In the genomic region with DNA sequence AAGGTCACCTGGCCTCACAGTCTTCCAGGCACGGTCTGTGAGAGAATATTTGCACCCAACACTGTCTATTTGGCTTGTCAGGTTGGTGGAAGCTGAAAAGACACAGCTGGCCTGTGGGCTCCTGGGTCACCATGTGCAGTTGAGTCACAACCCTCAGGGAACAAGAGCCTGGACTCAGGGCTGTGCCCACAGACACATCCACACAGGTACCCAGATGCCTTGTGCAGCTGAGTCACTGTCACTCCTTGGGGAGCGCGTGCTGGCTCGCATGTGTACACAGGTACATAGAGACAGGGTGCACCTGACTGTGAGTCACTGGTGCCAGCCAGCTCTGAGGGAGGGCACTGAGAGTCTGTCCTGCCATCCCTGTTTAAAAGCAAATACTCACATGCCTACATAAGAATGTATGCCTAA, we compare ENCODE assay signal across 9 mouse cellular contexts.
DNase-seq lines count a peak whose midpoint lies in the region; ATAC-seq and TF ChIP-seq lines count a peak whose summit lies in the region.
"Had no signal": no experiment of that assay in that cellular context is flagged by ENCODE, and none has a peak within 500 bp of the region (broad histone marks: within the 10 kb centered on the region; RNA-seq: fewer than 3 reads in every experiment).

No protein-coding gene starts in this region.

- H3K4me2 ChIP-seq in kidney, embryonic 16.5 days (replicated peaks; ENCODE audit: low read depth, low read length), result no peak overlapping the region
- H3K4me2 ChIP-seq in CH12.LX (ENCODE audit: insufficient read depth, low read depth, poor library complexity, severe bottlenecking), result no peak overlapping the region
- no peak overlapping the region for H3K4me2 ChIP-seq in heart, embryonic 12.5 days
- H3K4me2 ChIP-seq: limb, embryonic 12.5 days had no signal

- no peaks in the 10 kb centered on the region for H3K79me2 ChIP-seq in CH12.LX (replicated peaks; ENCODE audit: control insufficient read depth, extremely low read depth, insufficient read depth, poor library complexity, severe bottlenecking)

- H3K4me1 ChIP-seq in kidney, embryonic 16.5 days (ENCODE audit: insufficient read depth, low read length), result peaks cover 15% of the 10 kb centered on the region; the same call in 1 of the 2 replicates
- peaks cover 44 to 66% of the 10 kb centered on the region in 2 experiments for H3K4me1 ChIP-seq in CH12.LX (ENCODE audit: control insufficient read depth in 1 of 2, insufficient read depth in 2 of 2)
- peaks cover 31% of the 10 kb centered on the region for H3K4me1 ChIP-seq in heart, embryonic 12.5 days (replicated peaks)

- in situ Hi-C loops in CH12.LX (cut with MboI; ENCODE audit: low pct_ligation_motif_present, low pct_unique_long_range_greater_than_20kb, low sequenced_read_pairs), result loop anchor here (5.0 to 25.0 kb wide), 2 partner anchors 149 to 339 kb away; partner anchors contain the start of gene Adm

- TF ChIP-seq RAD21 in CH12.LX (IDR thresholded peaks at IDR 0.05; ENCODE audit: low read depth, low read length), result no peak

- dilution Hi-C loops in CH12.LX (cut with MboI; ENCODE audit: extremely low pct_ligation_motif_present, extremely low pct_unique_long_range_greater_than_20kb, low sequenced_read_pairs), result no loop called here

- H3K36me3 ChIP-seq in kidney, embryonic 16.5 days (ENCODE audit: insufficient read depth, low read length), result no peaks in the 10 kb centered on the region
- H3K36me3 ChIP-seq in CH12.LX (replicated peaks in 1 of 2; ENCODE audit: control insufficient read depth in 1 of 2, insufficient read depth in 1 of 2, low read length in 1 of 2), result peaks cover 7 to 26% of the 10 kb centered on the region in 2 experiments
- H3K36me3 ChIP-seq in heart, embryonic 12.5 days, result peaks cover 3% of the 10 kb centered on the region; the same call in 1 of the 2 replicates
- H3K36me3 ChIP-seq: limb, embryonic 12.5 days had no signal

- no peaks in the 10 kb centered on the region for H3K27me3 ChIP-seq in kidney, embryonic 16.5 days (ENCODE audit: insufficient read depth, low read length)
- no peaks in the 10 kb centered on the region for H3K27me3 ChIP-seq in CH12.LX (replicated peaks)
- H3K27me3 ChIP-seq in heart, embryonic 12.5 days (replicated peaks), result 0 out of 2 replicates have a peak, but pooled peaks cover 5% of the 10 kb centered on the region
- H3K27me3 ChIP-seq: limb, embryonic 12.5 days had no signal

- WGBS in kidney, embryonic 16.5 days, result 82% methylated on average over 4 of the region's 4 CpGs
- WGBS in heart, embryonic 12.5 days, result 75% methylated on average over 4 of the region's 4 CpGs

- peak overlapping the region; percentile 4; the same call in 1 of the 2 replicates for H3K27ac ChIP-seq in kidney, embryonic 16.5 days (ENCODE audit: low read length)
- H3K27ac ChIP-seq in CH12.LX (ENCODE audit: insufficient read depth, low read depth), result peak overlapping the region; percentile 99
- peak overlapping the region; percentile 63 for H3K27ac ChIP-seq in heart, embryonic 12.5 days (ENCODE audit: poor library complexity, severe bottlenecking)
- H3K27ac ChIP-seq in layer of hippocampus, adult 2 months, result no peak overlapping the region
- H3K27ac ChIP-seq: limb, embryonic 12.5 days had no signal

- no peaks in the 10 kb centered on the region for H3K9me3 ChIP-seq in kidney, embryonic 16.5 days (ENCODE audit: low read length)
- peaks cover 15% of the 10 kb centered on the region for H3K9me3 ChIP-seq in CH12.LX (replicated peaks; ENCODE audit: low read length)
- H3K9me3 ChIP-seq in heart, embryonic 12.5 days (replicated peaks), result peaks cover 10% of the 10 kb centered on the region; the same call in 1 of the 2 replicates
- H3K9me3 ChIP-seq: limb, embryonic 12.5 days had no signal

- no peak overlapping the region for H3K4me3 ChIP-seq in kidney, embryonic 16.5 days (ENCODE audit: low read length)
- H3K4me3 ChIP-seq in CH12.LX (replicated peaks in 1 of 3; ENCODE audit: low read depth in 2 of 3, low read length in 2 of 3, poor library complexity in 1 of 3), result peak overlapping the region in 1 of 3 experiments; percentile 33
- no peak overlapping the region for H3K4me3 ChIP-seq in heart, embryonic 12.5 days
- H3K4me3 ChIP-seq in layer of hippocampus, adult 2 months, result no peak overlapping the region
- H3K4me3 ChIP-seq: limb, embryonic 12.5 days had no signal

- 0 out of 2 replicates have a peak overlapping the region, but pooled peaks have one; percentile 36 for H3K9ac ChIP-seq in kidney, embryonic 16.5 days (replicated peaks; ENCODE audit: low read length)
- no peak overlapping the region; the same call in 1 of the 2 replicates for H3K9ac ChIP-seq in CH12.LX (ENCODE audit: insufficient read depth, low read depth)
- H3K9ac ChIP-seq in heart, embryonic 12.5 days, result no peak overlapping the region
- H3K9ac ChIP-seq: limb, embryonic 12.5 days had no signal

- no peak for TF ChIP-seq POLR2A in CH12.LX (IDR thresholded peaks at IDR 0.05; ENCODE audit: low read depth, low read length)

- TF ChIP-seq CTCF in CH12.LX (conservative IDR thresholded peaks at IDR 0.05 in 1 of 2, IDR thresholded peaks at IDR 0.05 in 1 of 2; ENCODE audit: low read depth in 2 of 2, low read length in 2 of 2), result no peak
- TF ChIP-seq CTCF in layer of hippocampus, adult 2 months (conservative IDR thresholded peaks at IDR 0.05), result no peak

- peak; percentile 46 for TF ChIP-seq EP300 in CH12.LX (IDR thresholded peaks at IDR 0.05; ENCODE audit: low read length)

- no peak for DNase-seq in kidney, adult 11 months
- DNase-seq in CH12.LX (ENCODE audit: extremely low read depth), result no peak
- peak; percentile 54 for DNase-seq in lung, postnatal 10 days
- DNase-seq in layer of hippocampus, adult 2 months (ENCODE audit: low spot score in 2 of 2), result no peak
- no peak for DNase-seq in gastrocnemius, adult 18-20 months (ENCODE audit: low spot score)

- ATAC-seq in kidney, embryonic 16.5 days (ENCODE audit: low FRiP score, low TSS enrichment), result no peak
- ATAC-seq in heart, embryonic 12.5 days (ENCODE audit: insufficient number of reproducible peaks, low FRiP score), result no peak
- no peak for ATAC-seq in megakaryocyte-erythroid progenitor cell, adult 5-6 weeks (replicated peaks; ENCODE audit: low FRiP score, low TSS enrichment, poor library complexity, severe bottlenecking)

TF ChIP-seq in CH12.LX, 34 proteins besides CTCF, POLR2A, EP300 and RAD21:
- TF ChIP-seq HCFC1 (IDR thresholded peaks at IDR 0.05; ENCODE audit: low read depth, low read length) (no peak), MAFK (IDR thresholded peaks at IDR 0.05; ENCODE audit: insufficient replicate concordance, low read length) (no peak), NRF1 (IDR thresholded peaks at IDR 0.05; ENCODE audit: low read depth, low read length) (no peak), CHD2 (IDR thresholded peaks at IDR 0.05; ENCODE audit: low read length) (no peak), UBTF (IDR thresholded peaks at IDR 0.05; ENCODE audit: low read depth, low read length) (no peak), KAT2A (IDR thresholded peaks at IDR 0.05; ENCODE audit: insufficient replicate concordance, low read length) (no peak), GABPA (IDR thresholded peaks at IDR 0.05; ENCODE audit: insufficient replicate concordance, low read depth, low read length) (no peak), E2F4 (IDR thresholded peaks at IDR 0.05; ENCODE audit: insufficient replicate concordance, low read depth, low read length) (no peak), MEF2A (IDR thresholded peaks at IDR 0.05; ENCODE audit: borderline replicate concordance, low read depth, low read length) (0 out of 2 replicates have a peak, but pooled peaks have one; percentile 13), MYC (IDR thresholded peaks at IDR 0.05; ENCODE audit: low read depth, low read length) (no peak), ZC3H11A (IDR thresholded peaks at IDR 0.05; ENCODE audit: low read depth, low read length) (no peak), BHLHE40 (IDR thresholded peaks at IDR 0.05; ENCODE audit: low read depth, low read length) (peak; percentile 84), ZNF384 (IDR thresholded peaks at IDR 0.05; ENCODE audit: low read depth, low read length) (no peak), USF2 (conservative IDR thresholded peaks at IDR 0.05; ENCODE audit: low read depth, low read length) (no peak), JUND (conservative IDR thresholded peaks at IDR 0.05; ENCODE audit: low read depth, low read length) (no peak), IRF4 (IDR thresholded peaks at IDR 0.05; ENCODE audit: low read depth, low read length) (no peak), NELFE (IDR thresholded peaks at IDR 0.05; ENCODE audit: low read depth, low read length) (no peak), TCF12 (IDR thresholded peaks at IDR 0.05; ENCODE audit: low read depth, low read length) (peak; percentile 71), TBP (conservative IDR thresholded peaks at IDR 0.05; ENCODE audit: low read depth, low read length) (no peak), ETS1 (conservative IDR thresholded peaks at IDR 0.05; ENCODE audit: low read depth, low read length) (peak; percentile 67), ZMIZ1 (IDR thresholded peaks at IDR 0.05; ENCODE audit: low read depth, low read length) (peak; percentile 8; the same call in 1 of the 2 replicates)
TF ChIP-seq in CH12.LX: peak in this region for 5.
